Mouse (Mus musculus) CH12.LX (cell line): ENCODE results near the gene Elavl3. TPM values are rescaled to one million over a fixed set of nuclear protein-coding genes. Genes with fewer than 3 reads are reported as not detected.

ENCODE experiments used
- DNase-seq: peaks from one replicate; pipeline ENCODE4 v3.0.0-alpha.2; 2013; ENCODE audit errors: extremely low read depth
- H3K27ac ChIP-seq: 2 replicates; pipeline ENCODE4 v1.5.1; 2012; ENCODE audit warnings: low read depth, mild to moderate bottlenecking, control low read depth, moderate library complexity; ENCODE audit not compliant: insufficient read depth
- H3K27me3 ChIP-seq: replicated peaks from 2 replicates; pipeline ENCODE3; 2012; ENCODE audit warnings: inconsistent platforms
- H3K36me3 ChIP-seq, 2 experiments: replicated peaks in 1 of 2; 2 replicates each; pipeline versions ENCODE3 to v1.6.1; 2012; ENCODE audit warnings: inconsistent platforms in 1 of 2, low read length in 1 of 2, mild to moderate bottlenecking in 1 of 2, mixed read lengths in 1 of 2, moderate library complexity in 1 of 2; ENCODE audit not compliant: control insufficient read depth in 1 of 2, insufficient read depth in 1 of 2
- H3K4me1 ChIP-seq, 2 experiments: 2 replicates each; pipeline ENCODE4 v1.6.1; 2012; ENCODE audit warnings: inconsistent platforms in 1 of 2, moderate library complexity in 1 of 2; ENCODE audit not compliant: insufficient read depth in 2 of 2, control insufficient read depth in 1 of 2
- H3K4me2 ChIP-seq: 2 replicates; pipeline ENCODE4 v1.6.1; 2012; ENCODE audit warnings: low read depth, mild to moderate bottlenecking, control low read depth; ENCODE audit not compliant: poor library complexity, insufficient read depth, severe bottlenecking
- H3K4me3 ChIP-seq, 3 experiments: fragments of 150-350 bp in 1 of 3; sonication (generic) in 1 of 3; replicated peaks in 1 of 3; 2 replicates each; pipeline versions ENCODE3 to v1.5.1; 2011 to 2012; ENCODE audit warnings: low read depth in 2 of 3, low read length in 2 of 3, mild to moderate bottlenecking in 2 of 3, moderate library complexity in 2 of 3, control low read depth in 1 of 3, improper control_type of control experiment in 1 of 3, inconsistent platforms in 1 of 3, mixed read lengths in 1 of 3; ENCODE audit not compliant: poor library complexity in 1 of 3
- H3K79me2 ChIP-seq: replicated peaks from 2 replicates; pipeline ENCODE4 v1.6.1; 2012; ENCODE audit warnings: mild to moderate bottlenecking, moderate library complexity; ENCODE audit not compliant: control insufficient read depth, poor library complexity, insufficient read depth, severe bottlenecking; ENCODE audit errors: extremely low read depth
- H3K9ac ChIP-seq: 2 replicates; pipeline ENCODE4 v1.6.1; 2012; ENCODE audit warnings: low read depth, mild to moderate bottlenecking, control low read depth, moderate library complexity; ENCODE audit not compliant: insufficient read depth
- H3K9me3 ChIP-seq: replicated peaks from 2 replicates; pipeline ENCODE3; 2012; ENCODE audit warnings: low read length, inconsistent platforms, mixed read lengths
- CHD2 ChIP-seq: IDR thresholded peaks from 2 replicates; pipeline ENCODE4 v1.6.1; 2011; ENCODE audit warnings: low read length, improper control_type of control experiment
- CTCF ChIP-seq, 2 experiments: IDR thresholded peaks in 1 of 2; conservative IDR thresholded peaks in 1 of 2; 2 replicates each; pipeline ENCODE4 v1.5.1; 2011 to 2012; ENCODE audit warnings: low read depth in 2 of 2, low read length in 2 of 2, improper control_type of control experiment in 1 of 2, inconsistent platforms in 1 of 2, mild to moderate bottlenecking in 1 of 2, moderate library complexity in 1 of 2
- E2F4 ChIP-seq: IDR thresholded peaks from 2 replicates; pipeline ENCODE4 v1.6.1; 2011; ENCODE audit warnings: low read depth, low read length, improper control_type of control experiment; ENCODE audit not compliant: insufficient replicate concordance
- ELF1 ChIP-seq: IDR thresholded peaks from 2 replicates; pipeline ENCODE4 v1.6.1; 2014; ENCODE audit warnings: low read depth, mild to moderate bottlenecking, inconsistent platforms, low read length, improper control_type of control experiment
- ETS1 ChIP-seq: conservative IDR thresholded peaks from 2 replicates; pipeline ENCODE4 v1.6.1; 2012; ENCODE audit warnings: low read depth, mild to moderate bottlenecking, inconsistent platforms, low read length, improper control_type of control experiment, moderate library complexity
- GABPA ChIP-seq: IDR thresholded peaks from 2 replicates; pipeline ENCODE4 v1.6.1; 2012; ENCODE audit warnings: low read depth, low read length, improper control_type of control experiment, inconsistent platforms; ENCODE audit not compliant: insufficient replicate concordance
- HCFC1 ChIP-seq: IDR thresholded peaks from 2 replicates; pipeline ENCODE4 v1.6.1; 2012; ENCODE audit warnings: low read depth, mild to moderate bottlenecking, inconsistent platforms, low read length, improper control_type of control experiment
- IRF4 ChIP-seq: IDR thresholded peaks from 2 replicates; pipeline ENCODE4 v1.6.1; 2014; ENCODE audit warnings: low read depth, mild to moderate bottlenecking, inconsistent platforms, low read length, improper control_type of control experiment
- JUND ChIP-seq: conservative IDR thresholded peaks from 2 replicates; pipeline ENCODE4 v1.6.1; 2011; ENCODE audit warnings: low read depth, low read length, improper control_type of control experiment
- MAFK ChIP-seq: IDR thresholded peaks from 2 replicates; pipeline ENCODE4 v1.6.1; 2011; ENCODE audit warnings: low read length, improper control_type of control experiment; ENCODE audit not compliant: insufficient replicate concordance
- MEF2A ChIP-seq: IDR thresholded peaks from 2 replicates; pipeline ENCODE4 v1.6.1; 2014; ENCODE audit warnings: low read depth, mild to moderate bottlenecking, inconsistent platforms, low read length, improper control_type of control experiment, borderline replicate concordance
- MYC ChIP-seq: IDR thresholded peaks from 2 replicates; pipeline ENCODE4 v1.6.1; 2011; ENCODE audit warnings: low read depth, mild to moderate bottlenecking, improper control_type of control experiment, low read length
- NELFE ChIP-seq: IDR thresholded peaks from 2 replicates; pipeline ENCODE4 v1.6.1; 2011; ENCODE audit warnings: low read depth, low read length, improper control_type of control experiment
- PAX5 ChIP-seq: IDR thresholded peaks from 2 replicates; pipeline ENCODE4 v1.6.1; 2012; ENCODE audit warnings: low read length, inconsistent platforms, mixed read lengths
- POLR2AphosphoS2 ChIP-seq: IDR thresholded peaks from 2 replicates; pipeline ENCODE4 v1.6.1; 2011; ENCODE audit warnings: low read depth, low read length, improper control_type of control experiment
- RCOR1 ChIP-seq: conservative IDR thresholded peaks from 2 replicates; pipeline ENCODE4 v1.6.1; 2012; ENCODE audit warnings: low read depth, mild to moderate bottlenecking, inconsistent platforms, low read length, improper control_type of control experiment
- SIN3A ChIP-seq: IDR thresholded peaks from 2 replicates; pipeline ENCODE4 v1.6.1; 2012; ENCODE audit warnings: low read length, improper control_type of control experiment, inconsistent platforms
- TBP ChIP-seq: conservative IDR thresholded peaks from 2 replicates; pipeline ENCODE4 v1.6.1; 2011; ENCODE audit warnings: low read depth, low read length, improper control_type of control experiment
- TCF12 ChIP-seq: IDR thresholded peaks from 2 replicates; pipeline ENCODE4 v1.6.1; 2014; ENCODE audit warnings: low read depth, mild to moderate bottlenecking, inconsistent platforms, low read length, improper control_type of control experiment
- USF1 ChIP-seq: IDR thresholded peaks from 2 replicates; pipeline ENCODE4 v1.6.1; 2014; ENCODE audit warnings: low read depth, mild to moderate bottlenecking, inconsistent platforms, low read length, improper control_type of control experiment
- ZC3H11A ChIP-seq: IDR thresholded peaks from 2 replicates; pipeline ENCODE4 v1.6.1; 2012; ENCODE audit warnings: low read depth, mild to moderate bottlenecking, inconsistent platforms, low read length, improper control_type of control experiment
- ZKSCAN1 ChIP-seq: IDR thresholded peaks from 2 replicates; pipeline ENCODE4 v1.6.1; 2012; ENCODE audit warnings: low read depth, inconsistent platforms, low read length, improper control_type of control experiment, borderline replicate concordance
- ZMIZ1 ChIP-seq: IDR thresholded peaks from 2 replicates; pipeline ENCODE4 v1.6.1; 2012; ENCODE audit warnings: low read depth, mild to moderate bottlenecking, inconsistent platforms, low read length, improper control_type of control experiment
- dilution Hi-C: fragments of 300-500 bp; cut with MboI; formaldehyde crosslinking; loops from 2 replicates; pipeline ENCODE4 v1.14.3; 2020; ENCODE audit warnings: low sequenced_read_pairs; ENCODE audit not compliant: extremely low pct_unique_long_range_greater_than_20kb, extremely low pct_ligation_motif_present
- in situ Hi-C: fragments of 300-500 bp; cut with MboI; formaldehyde crosslinking; loops from 3 replicates; pipeline ENCODE4 v1.14.3; 2019; ENCODE audit warnings: low sequenced_read_pairs, low pct_ligation_motif_present, low pct_unique_long_range_greater_than_20kb, mixed read lengths
- polyA plus RNA-seq: library from polyadenylated mRNA; unstranded; fragments of >175 nt; gene quantifications from 2 replicates; pipeline ENCODE4 v1.2.1, GENCODE M21; 2012; ENCODE audit warnings: low read depth; ENCODE audit not compliant: insufficient read length
- total RNA-seq, 2 experiments: library from RNA; depleted of rRNA; stranded (reverse); fragments of 300-350 nt in 1 of 2; fragments of >200 nt in 1 of 2; gene quantifications; 2 replicates each; pipeline ENCODE4 v1.2.3; 2012 to 2014

The Elavl3 gene
- total and polyA plus RNA-seq, 3 experiments = 0.04 to 0.06 TPM; not detected in 1

GRCm38 (mm10) chr9:22000296-22000695 is 51.5 kb downstream of the Elavl3 start:
- Histone ChIP-seq H3K4me2 (no peak overlapping the region), H3K4me1 (peaks cover 8 to 23% of the 10 kb centered on the region in 2 experiments), H3K9ac (no peak overlapping the region), H3K4me3 (no peak overlapping the region), H3K79me2 (peaks cover 13% of the 10 kb centered on the region; the same call in 1 of the 2 replicates), H3K27me3 (peaks cover 28% of the 10 kb centered on the region), H3K27ac (no peak overlapping the region), H3K9me3 (peaks cover 3% of the 10 kb centered on the region), H3K36me3 (peaks cover 12 to 16% of the 10 kb centered on the region in 2 experiments)
- no peak for DNase-seq
- TF ChIP-seq TBP (no peak), POLR2AphosphoS2 (no peak), PAX5 (no peak), E2F4 (no peak), CTCF (conservative IDR thresholded peaks at IDR 0.05 in 1 of 2, IDR thresholded peaks at IDR 0.05 in 1 of 2; ENCODE audit: low read depth in 2 of 2, low read length in 2 of 2) (no peak), USF1 (no peak), NELFE (no peak), ZMIZ1 (no peak), TCF12 (no peak), ETS1 (no peak), GABPA (no peak), MYC (no peak), ELF1 (no peak), JUND (no peak), ZC3H11A (no peak), MAFK (no peak)
- dilution Hi-C loops (no loop called here), in situ Hi-C loops (loop anchor here (5.0 kb wide), 1 partner anchor 38 kb away; the partner anchor contains the start of gene Epor)

- in situ Hi-C loops (no loop called here), dilution Hi-C loops (no loop called here)
- H3K4me2 ChIP-seq = no peak overlapping the region
- H3K27ac ChIP-seq = no peak overlapping the region
- peaks cover 59% of the 10 kb centered on the region for H3K27me3 ChIP-seq
- H3K9ac ChIP-seq = no peak overlapping the region
- peaks cover 3% of the 10 kb centered on the region for H3K9me3 ChIP-seq
- no peak for TF ChIP-seq IRF4
- no peak for TF ChIP-seq MAFK
- TF ChIP-seq MEF2A = no peak
- TF ChIP-seq GABPA = no peak
- no peak for TF ChIP-seq CHD2
- no peak for TF ChIP-seq SIN3A
- TF ChIP-seq E2F4 = no peak
- no peak for TF ChIP-seq RCOR1
- TF ChIP-seq HCFC1 = no peak
- no peak for TF ChIP-seq ZKSCAN1
- no peak for TF ChIP-seq TCF12
- TF ChIP-seq, all 38 proteins: peak for 0
- no peak for DNase-seq
- Histone ChIP-seq H3K36me3 (no peaks in the 10 kb centered on the region), H3K4me3 (no peak overlapping the region), H3K4me1 (no peaks in the 10 kb centered on the region), H3K79me2 (no peaks in the 10 kb centered on the region)
These were observed 55.5 kb downstream of the Elavl3 start for GRCm38 (mm10) chr9:21996178-21996867.
